Mouse (Mus musculus) small intestine, adult 2 months (tissue): ENCODE results near the gene Efna3.

Experiments
- CTCF ChIP-seq: fragments of 200-500 bp; IDR thresholded peaks from 2 replicates; pipeline ENCODE4 v1.5.1; 2012; ENCODE audit warnings: low read depth, mild to moderate bottlenecking, control low read depth, inconsistent platforms, low read length, moderate library complexity, mixed read lengths; ENCODE audit not compliant: insufficient replicate concordance, insufficient read length; ENCODE audit errors: extremely low read depth
- POLR2A ChIP-seq: fragments of 200-500 bp; IDR thresholded peaks from 2 replicates; pipeline ENCODE4 v1.6.1; 2012; ENCODE audit warnings: low read depth, mild to moderate bottlenecking, control low read depth, inconsistent platforms, low read length, moderate library complexity

DNA sequence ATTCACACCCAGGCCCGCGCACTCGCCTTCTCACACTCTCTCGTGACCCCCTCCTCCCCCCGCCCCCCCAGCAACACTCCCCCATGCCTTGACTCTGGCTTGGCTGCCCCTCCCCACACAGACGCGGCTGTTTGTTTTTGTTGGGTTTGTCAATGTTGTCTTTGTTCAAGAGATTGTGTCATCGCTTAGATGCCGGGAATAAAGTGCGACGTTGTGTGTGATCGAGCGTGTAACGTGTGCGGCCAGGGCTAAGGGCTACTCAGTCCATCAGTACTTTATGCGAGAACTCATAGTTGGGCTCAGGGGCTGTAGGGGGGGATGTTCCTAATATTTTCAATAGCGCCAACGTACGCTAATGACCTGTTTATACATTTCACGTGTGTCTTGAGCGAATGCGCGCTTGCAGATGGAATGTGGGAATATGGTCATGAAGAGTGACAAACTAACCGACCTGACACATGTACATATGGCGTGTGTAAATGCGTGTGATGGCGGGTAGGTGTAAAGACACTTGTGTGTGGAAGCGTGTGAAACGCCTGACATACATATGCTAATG lies 42.6 kb downstream of the Efna3 start:
- no peak for TF ChIP-seq POLR2A
- TF ChIP-seq CTCF: no peak
